Mouse (Mus musculus): ENCODE data around the gene Ociad1. TPM values are rescaled to one million over a fixed set of nuclear protein-coding genes. Genes with fewer than 3 reads are reported as not detected.

Ociad1 gene
- polyA plus RNA-seq, 1 experiment from 2014 or later: 216 TPM

GRCm38 (mm10) chr5:73362338-73362737, 69.8 kb downstream of the Ociad1 start:
- Histone ChIP-seq H3K9ac (no peak overlapping the region), H3K4me1 (peaks cover 6% of the 10 kb centered on the region), H3K27ac (no peak overlapping the region), H3K36me3 (no peaks in the 10 kb centered on the region), H3K9me3 (no peaks in the 10 kb centered on the region), H3K4me2 (no peak overlapping the region), H3K4me3 (no peak overlapping the region), H3K27me3 (no peaks in the 10 kb centered on the region)
- 83% methylated on average over 7 of the region's 7 CpGs for WGBS
- ATAC-seq (ENCODE audit: insufficient number of reproducible peaks, insufficient read depth, low FRiP score, low TSS enrichment, low read depth): no peak

GRCm38 (mm10) chr5:73362791-73363190, 70.2 kb downstream of the Ociad1 start:
- no peak for ATAC-seq (ENCODE audit: insufficient number of reproducible peaks, insufficient read depth, low FRiP score, low TSS enrichment, low read depth)
- Histone ChIP-seq H3K36me3 (no peaks in the 10 kb centered on the region), H3K9me3 (no peaks in the 10 kb centered on the region), H3K4me2 (no peak overlapping the region), H3K4me1 (peaks cover 6% of the 10 kb centered on the region), H3K27me3 (no peaks in the 10 kb centered on the region), H3K4me3 (no peak overlapping the region), H3K27ac (no peak overlapping the region), H3K9ac (no peak overlapping the region)
- 83% methylated on average over 5 of the region's 5 CpGs for WGBS

Other genes starting within 250 kb of the Ociad1 start
- 28.5 and 30.2 TPM in 2 replicates for gene Fryl, start 36.2 kb upstream of the Ociad1 start, polyA plus RNA-seq (2015; fragmentation: Nextera tagmentation; extraction: Ambion mirVana)
- gene Ociad2, start 48.2 kb downstream of the Ociad1 start, polyA plus RNA-seq (2015; fragmentation: Nextera tagmentation; extraction: Ambion mirVana): 10.6 and 12.9 TPM in 2 replicates
- 0.15 and 0.48 TPM in 2 replicates for gene Cwh43, start 113.3 kb downstream of the Ociad1 start, polyA plus RNA-seq (2015; fragmentation: Nextera tagmentation; extraction: Ambion mirVana)
- gene Dcun1d4, start 188.2 kb downstream of the Ociad1 start, polyA plus RNA-seq (2015; fragmentation: Nextera tagmentation; extraction: Ambion mirVana): 28.6 and 30.8 TPM in 2 replicates

Data from embryonic facial prominence, embryonic 13.5 days (tissue).